Mouse (Mus musculus) megakaryocyte, embryonic 14.5 days (primary cell): ENCODE results near the gene Ctdspl. TPM values are rescaled to one million over a fixed set of nuclear protein-coding genes. Genes with fewer than 3 reads are reported as not detected.

Experiments
- H3K27me3 ChIP-seq: replicated peaks from 2 replicates; pipeline ENCODE3; 2012; ENCODE audit warnings: inconsistent platforms
- H3K36me3 ChIP-seq: replicated peaks from 2 replicates; pipeline ENCODE3; 2012; ENCODE audit warnings: low read length, inconsistent platforms, mixed read lengths
- H3K4me1 ChIP-seq: 2 replicates; pipeline ENCODE4 v1.6.1; 2012; ENCODE audit warnings: inconsistent platforms
- H3K4me3 ChIP-seq: replicated peaks from 2 replicates; pipeline ENCODE3; 2012; ENCODE audit warnings: moderate library complexity, mild to moderate bottlenecking, inconsistent platforms
- H3K9me3 ChIP-seq: 2 replicates; pipeline ENCODE4 v1.6.1; 2012; ENCODE audit warnings: inconsistent platforms
- FLI1 ChIP-seq: IDR thresholded peaks from 2 replicates; pipeline ENCODE4 v1.6.1; 2012; ENCODE audit warnings: low read length, inconsistent platforms, mixed read lengths
- GATA1 ChIP-seq: IDR thresholded peaks from 3 replicates; pipeline ENCODE4 v1.6.1; 2012; ENCODE audit warnings: mixed read lengths, low read length, inconsistent platforms, borderline replicate concordance
- polyA plus RNA-seq: library from polyadenylated mRNA; stranded (reverse); fragments of >175 nt; gene quantifications from 2 replicates; pipeline ENCODE4 v1.2.3, GENCODE M21; 2012; ENCODE audit warnings: low replicate concordance; ENCODE audit not compliant: insufficient read depth

Gene Ctdspl
- polyA plus RNA-seq, 1 experiment, result 4.2 TPM

- Histone ChIP-seq H3K9me3 (no peaks in the 10 kb centered on the region), H3K36me3 (no peaks in the 10 kb centered on the region)
These were observed 141.3 kb downstream of the Ctdspl start for GRCm38 (mm10) chr9:119067601-119068000.

GRCm38 (mm10) chr9:119068266-119068665 lies 142.0 kb downstream of the Ctdspl start:
- TF ChIP-seq GATA1 (no peak), FLI1 (no peak)
- Histone ChIP-seq H3K4me3 (no peak overlapping the region), H3K36me3 (no peaks in the 10 kb centered on the region), H3K27me3 (peaks cover 53% of the 10 kb centered on the region), H3K4me1 (peaks cover 38% of the 10 kb centered on the region), H3K9me3 (no peaks in the 10 kb centered on the region)

More at GRCm38 (mm10) chr9:119067601-119068000, 141.3 kb downstream of the Ctdspl start:
- Histone ChIP-seq H3K27me3 (peaks cover 57% of the 10 kb centered on the region), H3K4me3 (no peak overlapping the region), H3K4me1 (peaks cover 42% of the 10 kb centered on the region)
- TF ChIP-seq GATA1 (no peak), FLI1 (no peak)

GRCm38 (mm10) chr9:119070173-119070825 lies 144.0 kb downstream of the Ctdspl start:
- no peaks in the 10 kb centered on the region for H3K9me3 ChIP-seq
- peaks cover 63% of the 10 kb centered on the region for H3K27me3 ChIP-seq
- H3K4me3 ChIP-seq, result no peak overlapping the region
- peaks cover 18% of the 10 kb centered on the region for H3K4me1 ChIP-seq
- TF ChIP-seq GATA1, result no peak
- TF ChIP-seq FLI1, result no peak
- no peaks in the 10 kb centered on the region for H3K36me3 ChIP-seq

- peaks cover 20% of the 10 kb centered on the region for H3K4me1 ChIP-seq
- peaks cover 60% of the 10 kb centered on the region for H3K27me3 ChIP-seq
- no peaks in the 10 kb centered on the region for H3K9me3 ChIP-seq
- no peak overlapping the region for H3K4me3 ChIP-seq
- no peak for TF ChIP-seq FLI1
- TF ChIP-seq GATA1, result no peak
- H3K36me3 ChIP-seq, result no peaks in the 10 kb centered on the region
These were observed 145.5 kb downstream of the Ctdspl start for GRCm38 (mm10) chr9:119071786-119072185.

- no peak for TF ChIP-seq GATA1
- no peak for TF ChIP-seq FLI1
- Histone ChIP-seq H3K4me1 (peaks cover 15% of the 10 kb centered on the region), H3K27me3 (peaks cover 53% of the 10 kb centered on the region), H3K4me3 (no peak overlapping the region), H3K36me3 (no peaks in the 10 kb centered on the region), H3K9me3 (no peaks in the 10 kb centered on the region)
These were observed 147.1 kb downstream of the Ctdspl start for GRCm38 (mm10) chr9:119073184-119073895.

GRCm38 (mm10) chr9:119075685-119076084 lies 149.4 kb downstream of the Ctdspl start:
- H3K4me1 ChIP-seq, result peaks cover 9% of the 10 kb centered on the region
- no peak overlapping the region for H3K4me3 ChIP-seq
- no peaks in the 10 kb centered on the region for H3K9me3 ChIP-seq

GRCm38 (mm10) chr9:119080040-119080675 lies 153.9 kb downstream of the Ctdspl start:
- H3K9me3 ChIP-seq, result no peaks in the 10 kb centered on the region
- peaks cover 64% of the 10 kb centered on the region for H3K27me3 ChIP-seq
- no peak overlapping the region for H3K4me3 ChIP-seq
- peaks cover 16% of the 10 kb centered on the region for H3K4me1 ChIP-seq
- no peaks in the 10 kb centered on the region for H3K36me3 ChIP-seq
- TF ChIP-seq FLI1 (no peak), GATA1 (no peak)

More at GRCm38 (mm10) chr9:119075685-119076084, 149.4 kb downstream of the Ctdspl start:
- no peaks in the 10 kb centered on the region for H3K36me3 ChIP-seq
- peaks cover 51% of the 10 kb centered on the region for H3K27me3 ChIP-seq
- TF ChIP-seq GATA1 (no peak), FLI1 (no peak)

GRCm38 (mm10) chr9:119082039-119082438 lies 155.8 kb downstream of the Ctdspl start:
- Histone ChIP-seq H3K36me3 (no peaks in the 10 kb centered on the region), H3K4me3 (no peak overlapping the region), H3K9me3 (no peaks in the 10 kb centered on the region), H3K4me1 (peaks cover 12% of the 10 kb centered on the region; the same call in 1 of the 2 replicates), H3K27me3 (peaks cover 74% of the 10 kb centered on the region)
- TF ChIP-seq GATA1 (no peak), FLI1 (no peak)

GRCm38 (mm10) chr9:119082656-119083430 lies 156.6 kb downstream of the Ctdspl start:
- TF ChIP-seq GATA1 (no peak), FLI1 (no peak)
- no peaks in the 10 kb centered on the region for H3K36me3 ChIP-seq
- no peak overlapping the region for H3K4me3 ChIP-seq
- peaks cover 20% of the 10 kb centered on the region for H3K4me1 ChIP-seq
- H3K9me3 ChIP-seq, result no peaks in the 10 kb centered on the region
- H3K27me3 ChIP-seq, result peaks cover 80% of the 10 kb centered on the region

- Histone ChIP-seq H3K9me3 (no peaks in the 10 kb centered on the region), H3K4me1 (peaks cover 29% of the 10 kb centered on the region), H3K36me3 (no peaks in the 10 kb centered on the region), H3K27me3 (peaks cover 85% of the 10 kb centered on the region), H3K4me3 (no peak overlapping the region)
- no peak for TF ChIP-seq GATA1
- no peak for TF ChIP-seq FLI1
These were observed 157.7 kb downstream of the Ctdspl start for GRCm38 (mm10) chr9:119083966-119084365.
